Mouse (Mus musculus) liver, postnatal 0 days (tissue): ENCODE results near the gene Pop7.

ENCODE experiments used
- CTCF ChIP-seq: sonication (generic); IDR thresholded peaks from 2 replicates; pipeline ENCODE4 v1.5.1; 2016; ENCODE audit warnings: antibody characterized with exemption, low read depth
- EP300 ChIP-seq: IDR thresholded peaks from 2 replicates; pipeline ENCODE4 v1.6.1; 2016; ENCODE audit warnings: antibody characterized with exemption, low read depth, mild to moderate bottlenecking

- TF ChIP-seq EP300 = no peak
- TF ChIP-seq CTCF = no peak
Measured at GRCm38 (mm10) chr5:137474351-137474750, 28.0 kb downstream of the Pop7 start.
